Mouse (Mus musculus) cerebellum, postnatal 4 days (tissue): ENCODE results near the gene Cdh24.
"Not testable (repeated sequence)": the region's sequence is repeated elsewhere in the genome, so short reads cannot be mapped to it uniquely, and the experiment has no call there.

Experiments used
- DNase-seq, 2 experiments: peaks; one replicate each; pipeline ENCODE4 v3.0.0; 2022; ENCODE audit warnings: low spot score in 2 of 2, mixed read lengths in 1 of 2

Cdh24 gene

GRCm38 (mm10) chr14:54642224-54642944, 1.2 kb upstream of the Cdh24 start:
- no peak for DNase-seq

GRCm38 (mm10) chr14:54640946-54641304, 239 bp downstream of the Cdh24 start, which contains the start of gene Gm17606:
Gm17606 (plus strand) TSS chr14:54640952.
- DNase-seq = no peak

GRCm38 (mm10) chr14:54640121-54640520, 1.0 kb downstream of the Cdh24 start:
- no peak for DNase-seq

- DNase-seq = no peak
Measured at GRCm38 (mm10) chr14:54638210-54638609, 3.0 kb downstream of the Cdh24 start.

GRCm38 (mm10) chr14:54636954-54637353, 4.2 kb downstream of the Cdh24 start:
- peak in 1 of 2 experiments; percentile 61 for DNase-seq

- DNase-seq = no peak
Measured at GRCm38 (mm10) chr14:54634182-54634581, 7.0 kb downstream of the Cdh24 start.

- no peak for DNase-seq
Measured at GRCm38 (mm10) chr14:54632252-54632651, 8.9 kb downstream of the Cdh24 start.

- no peak for DNase-seq
Measured at GRCm38 (mm10) chr14:54631240-54631599, 9.9 kb downstream of the Cdh24 start.

GRCm38 (mm10) chr14:54630583-54631239, 10.5 kb downstream of the Cdh24 start:
- DNase-seq = no peak

- DNase-seq = no peak
Measured at GRCm38 (mm10) chr14:54629797-54630196, 11.4 kb downstream of the Cdh24 start.

- no peak for DNase-seq
Measured at GRCm38 (mm10) chr14:54628103-54628502, 13.1 kb downstream of the Cdh24 start.

GRCm38 (mm10) chr14:54624976-54625375, 16.2 kb downstream of the Cdh24 start:
- DNase-seq = no peak

- no peak for DNase-seq
Measured at GRCm38 (mm10) chr14:54623334-54623733, 17.8 kb downstream of the Cdh24 start.

- no peak for DNase-seq
Measured at GRCm38 (mm10) chr14:54621133-54621532, 20.0 kb downstream of the Cdh24 start, which contains the start of gene Psmb11. Psmb11 (plus strand) TSS chr14:54621433.

GRCm38 (mm10) chr14:54617897-54618365, 23.2 kb downstream of the Cdh24 start, which contains the start of gene Psmb5:
Psmb5 (minus strand) TSS chr14:54618022.
- peak; percentile 59 to 82 for DNase-seq

GRCm38 (mm10) chr14:54617152-54617896, 23.8 kb downstream of the Cdh24 start:
- DNase-seq = no peak

GRCm38 (mm10) chr14:54616226-54616825, 24.8 kb downstream of the Cdh24 start:
- no peak for DNase-seq

- not testable (repeated sequence) for DNase-seq
Measured at GRCm38 (mm10) chr14:54614130-54614529, 27.0 kb downstream of the Cdh24 start.

GRCm38 (mm10) chr14:54610648-54611047, 30.5 kb downstream of the Cdh24 start:
- DNase-seq = no peak

- DNase-seq = no peak
Measured at GRCm38 (mm10) chr14:54609962-54610361, 31.2 kb downstream of the Cdh24 start.

GRCm38 (mm10) chr14:54609245-54609644, 31.9 kb downstream of the Cdh24 start:
- DNase-seq = no peak

- no peak for DNase-seq
Measured at GRCm38 (mm10) chr14:54607226-54607625, 33.9 kb downstream of the Cdh24 start.
